Mouse (Mus musculus) embryonic facial prominence, embryonic 15.5 days (tissue): Measurements from ENCODE around the gene Tmod2. TPM values are rescaled to one million over a fixed set of nuclear protein-coding genes. Genes with fewer than 3 reads are reported as not detected.
A peak's percentile ranks its signal among the peaks of the same experiment; 100 is the strongest.

ENCODE experiments used
- ATAC-seq: fragments of 200-750 bp; cut with Nextera tagmentation; 2 replicates; pipeline ENCODE4 v1.8.0; 2017; ENCODE audit warnings: low read depth, moderate TSS enrichment; ENCODE audit not compliant: insufficient number of reproducible peaks, low FRiP score, low TSS enrichment
- H3K27ac ChIP-seq: fragments of 300-500 bp; sonication (generic); replicated peaks from 2 replicates; pipeline ENCODE4 v1.5.1; 2015; ENCODE audit warnings: mild to moderate bottlenecking, inconsistent platforms
- H3K27me3 ChIP-seq: fragments of 300-500 bp; sonication (generic); 2 replicates; pipeline ENCODE4 v1.6.1; 2015; ENCODE audit warnings: inconsistent platforms
- H3K36me3 ChIP-seq: fragments of 300-500 bp; sonication (generic); 2 replicates; pipeline ENCODE4 v1.6.1; 2015; ENCODE audit warnings: mild to moderate bottlenecking, inconsistent platforms
- H3K4me1 ChIP-seq: fragments of 300-500 bp; sonication (generic); 2 replicates; pipeline ENCODE4 v1.6.1; 2015; ENCODE audit warnings: inconsistent platforms
- H3K4me2 ChIP-seq: fragments of 300-500 bp; sonication (generic); replicated peaks from 2 replicates; pipeline ENCODE4 v1.6.1; 2015; ENCODE audit warnings: mild to moderate bottlenecking, inconsistent platforms
- H3K4me3 ChIP-seq: fragments of 300-500 bp; sonication (generic); replicated peaks from 2 replicates; pipeline ENCODE4 v1.5.1; 2015; ENCODE audit warnings: mild to moderate bottlenecking, inconsistent platforms
- H3K9ac ChIP-seq: fragments of 300-500 bp; sonication (generic); 2 replicates; pipeline ENCODE4 v1.6.1; 2015; ENCODE audit warnings: inconsistent platforms
- H3K9me3 ChIP-seq: fragments of 300-500 bp; sonication (generic); replicated peaks from 2 replicates; pipeline ENCODE4 v1.6.1; 2016; ENCODE audit warnings: inconsistent platforms
- WGBS: fragments of 180-500 bp; shearing (Covaris S2); methylation state at CpG from one replicate; pipeline ENCODE4 v1.1.7; 2015; 5-methylcytosine and 5-hydroxymethylcytosine counted together
- polyA plus RNA-seq: library from polyadenylated mRNA; unstranded; fragments of >200 nt; fragmentation: Nextera tagmentation; extraction: Ambion mirVana; gene quantifications from 2 replicates; pipeline ENCODE4 v1.2.1, GENCODE M21; 2015

Tmod2 gene
- polyA plus RNA-seq, 1 experiment from 2014 or later: 23.7 TPM

- WGBS: 86% methylated on average over 6 of the region's 6 CpGs
- Histone ChIP-seq H3K4me2 (no peak overlapping the region), H3K27me3 (no peaks in the 10 kb centered on the region), H3K9ac (no peak overlapping the region), H3K4me1 (no peaks in the 10 kb centered on the region), H3K9me3 (no peaks in the 10 kb centered on the region), H3K36me3 (no peaks in the 10 kb centered on the region), H3K4me3 (no peak overlapping the region), H3K27ac (no peak overlapping the region)
- no peak for ATAC-seq
These were observed 46.2 kb downstream of the Tmod2 start for GRCm38 (mm10) chr9:75564892-75565291.

- H3K27ac ChIP-seq: no peak overlapping the region
- no peak for ATAC-seq
These were observed 47.5 kb downstream of the Tmod2 start for GRCm38 (mm10) chr9:75563622-75564021.

GRCm38 (mm10) chr9:75563176-75563575 lies 47.9 kb downstream of the Tmod2 start:
- Histone ChIP-seq H3K9ac (no peak overlapping the region), H3K4me2 (no peak overlapping the region), H3K4me3 (no peak overlapping the region), H3K36me3 (no peaks in the 10 kb centered on the region), H3K4me1 (no peaks in the 10 kb centered on the region), H3K9me3 (no peaks in the 10 kb centered on the region), H3K27ac (no peak overlapping the region), H3K27me3 (no peaks in the 10 kb centered on the region)
- WGBS: 47% methylated on average over 2 of the region's 2 CpGs
- ATAC-seq: no peak

More at GRCm38 (mm10) chr9:75563622-75564021, 47.5 kb downstream of the Tmod2 start:
- 78% methylated on average over 6 of the region's 6 CpGs for WGBS
- H3K4me1 ChIP-seq: no peaks in the 10 kb centered on the region
- H3K9ac ChIP-seq: no peak overlapping the region
- H3K4me3 ChIP-seq: no peak overlapping the region
- H3K27me3 ChIP-seq: no peaks in the 10 kb centered on the region
- no peaks in the 10 kb centered on the region for H3K9me3 ChIP-seq
- H3K36me3 ChIP-seq: no peaks in the 10 kb centered on the region
- H3K4me2 ChIP-seq: no peak overlapping the region

DNA sequence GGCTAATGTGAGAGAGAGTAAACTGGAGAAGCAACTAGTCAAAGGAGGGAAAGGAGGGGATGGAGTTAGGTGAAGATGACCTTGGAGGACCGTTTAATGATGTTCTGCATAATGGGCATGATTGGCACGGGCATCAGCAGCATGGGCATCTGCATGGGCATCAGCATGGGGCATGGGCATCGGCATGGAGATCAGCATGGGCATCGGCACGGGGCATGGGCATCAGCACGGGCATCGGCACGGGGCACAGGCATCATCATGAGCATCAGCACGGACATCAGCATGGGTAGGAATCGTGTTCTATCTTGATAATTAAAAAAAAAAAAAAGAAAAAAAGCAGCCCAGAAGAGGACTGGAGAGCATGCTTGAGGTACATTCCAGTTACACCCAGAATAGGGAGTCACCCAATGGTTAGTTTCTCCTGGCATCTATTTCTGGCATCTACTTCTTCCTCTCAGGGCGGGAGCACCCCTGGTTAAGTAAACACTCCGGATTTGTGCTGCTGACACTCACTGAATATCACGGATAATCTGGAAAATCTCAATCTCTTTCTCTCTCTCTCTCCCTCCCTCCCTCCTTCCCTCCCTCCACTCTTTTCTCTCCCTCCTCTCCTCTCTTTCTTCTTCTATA lies 50.0 kb downstream of the Tmod2 start:
- WGBS: 75% methylated on average over 13 of the region's 13 CpGs
- H3K9ac ChIP-seq: no peak overlapping the region

GRCm38 (mm10) chr9:75560353-75560752 lies 50.8 kb downstream of the Tmod2 start:
- Histone ChIP-seq H3K9me3 (no peaks in the 10 kb centered on the region), H3K36me3 (no peaks in the 10 kb centered on the region), H3K9ac (no peak overlapping the region), H3K4me2 (no peak overlapping the region), H3K4me3 (no peak overlapping the region), H3K27me3 (no peaks in the 10 kb centered on the region), H3K4me1 (no peaks in the 10 kb centered on the region), H3K27ac (no peak overlapping the region)
- no peak for ATAC-seq

More for the DNA sequence above, 50.0 kb downstream of the Tmod2 start:
- no peaks in the 10 kb centered on the region for H3K4me1 ChIP-seq
- H3K4me2 ChIP-seq: no peak overlapping the region
- no peaks in the 10 kb centered on the region for H3K27me3 ChIP-seq
- no peak for ATAC-seq
- no peak overlapping the region for H3K4me3 ChIP-seq
- H3K9me3 ChIP-seq: no peaks in the 10 kb centered on the region
- H3K27ac ChIP-seq: no peak overlapping the region
- no peaks in the 10 kb centered on the region for H3K36me3 ChIP-seq

- Histone ChIP-seq H3K9ac (peak within 1 kb of the TSS; percentile 81), H3K4me1 (no peaks in the 10 kb centered on the region), H3K27ac (peak within 1 kb of the TSS; percentile 91), H3K36me3 (no peaks in the 10 kb centered on the region), H3K9me3 (no peaks in the 10 kb centered on the region), H3K4me3 (peak within 1 kb of the TSS; percentile 93), H3K4me2 (peak within 1 kb of the TSS; percentile 66), H3K27me3 (no peaks in the 10 kb centered on the region)
- WGBS: 2% methylated on average over 21 of the region's 21 CpGs
- peak; percentile 95 for ATAC-seq
These were observed 51.6 kb downstream of the Tmod2 start, which contains the start of gene Tmod3 for GRCm38 (mm10) chr9:75559512-75560012. TSS of gene Tmod3 (minus strand) at chr9:75559657.

GRCm38 (mm10) chr9:75558812-75559511 lies 52.2 kb downstream of the Tmod2 start:
- Histone ChIP-seq H3K9ac (peak overlapping the region; percentile 81), H3K4me3 (peak overlapping the region; percentile 93), H3K27me3 (no peaks in the 10 kb centered on the region), H3K4me2 (peak overlapping the region; percentile 66), H3K27ac (peak overlapping the region; percentile 91), H3K9me3 (no peaks in the 10 kb centered on the region), H3K36me3 (no peaks in the 10 kb centered on the region), H3K4me1 (no peaks in the 10 kb centered on the region)
- ATAC-seq: peak; percentile 88
- under 1% methylated on average over 47 of the region's 47 CpGs for WGBS

DNA sequence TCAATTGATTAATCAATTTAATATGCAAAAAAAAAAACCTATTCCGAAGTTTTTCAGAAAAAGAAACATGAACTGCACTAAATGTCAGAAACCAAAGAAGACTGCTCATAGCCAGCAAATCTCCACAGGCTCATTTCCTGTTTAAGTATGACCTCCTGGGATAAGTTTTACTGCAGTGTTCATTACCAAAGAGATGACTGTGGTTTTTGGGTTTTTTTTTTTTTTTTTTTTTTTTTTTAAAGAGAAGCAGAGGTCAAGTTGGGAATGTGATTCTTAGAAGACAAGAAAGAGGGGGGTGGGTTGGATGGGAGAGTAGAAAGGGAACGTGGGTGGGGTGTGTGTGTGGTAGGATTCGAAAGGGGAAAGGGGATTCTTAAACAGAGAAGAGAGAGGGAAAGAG lies 52.8 kb downstream of the Tmod2 start:
- Histone ChIP-seq H3K27me3 (no peaks in the 10 kb centered on the region), H3K4me2 (peak overlapping the region; percentile 66), H3K4me3 (peak overlapping the region; percentile 93), H3K9me3 (no peaks in the 10 kb centered on the region), H3K36me3 (no peaks in the 10 kb centered on the region), H3K27ac (peak overlapping the region; percentile 91), H3K9ac (peak overlapping the region; percentile 81; the same call in 1 of the 2 replicates), H3K4me1 (peaks cover 3% of the 10 kb centered on the region; the same call in 1 of the 2 replicates)
- 11% methylated on average over 3 of the region's 3 CpGs for WGBS
- ATAC-seq: no peak

GRCm38 (mm10) chr9:75553719-75554118 lies 57.4 kb downstream of the Tmod2 start:
- no peak for ATAC-seq
- Histone ChIP-seq H3K4me1 (peaks cover 22% of the 10 kb centered on the region), H3K27ac (no peak overlapping the region), H3K9ac (no peak overlapping the region), H3K4me3 (no peak overlapping the region), H3K4me2 (no peak overlapping the region), H3K9me3 (no peaks in the 10 kb centered on the region), H3K36me3 (no peaks in the 10 kb centered on the region), H3K27me3 (no peaks in the 10 kb centered on the region)
- WGBS: 74% methylated on average over 4 of the region's 4 CpGs

- H3K27me3 ChIP-seq: no peaks in the 10 kb centered on the region
- H3K4me3 ChIP-seq: no peak overlapping the region
- H3K4me2 ChIP-seq: no peak overlapping the region
- ATAC-seq: no peak
- H3K9me3 ChIP-seq: no peaks in the 10 kb centered on the region
- no peaks in the 10 kb centered on the region for H3K36me3 ChIP-seq
- peak overlapping the region; percentile 69 for H3K27ac ChIP-seq
- peaks cover 29% of the 10 kb centered on the region for H3K4me1 ChIP-seq
- H3K9ac ChIP-seq: no peak overlapping the region
- 25% methylated on average over 5 of the region's 5 CpGs for WGBS
These were observed 59.8 kb downstream of the Tmod2 start for GRCm38 (mm10) chr9:75551342-75551741.

DNA sequence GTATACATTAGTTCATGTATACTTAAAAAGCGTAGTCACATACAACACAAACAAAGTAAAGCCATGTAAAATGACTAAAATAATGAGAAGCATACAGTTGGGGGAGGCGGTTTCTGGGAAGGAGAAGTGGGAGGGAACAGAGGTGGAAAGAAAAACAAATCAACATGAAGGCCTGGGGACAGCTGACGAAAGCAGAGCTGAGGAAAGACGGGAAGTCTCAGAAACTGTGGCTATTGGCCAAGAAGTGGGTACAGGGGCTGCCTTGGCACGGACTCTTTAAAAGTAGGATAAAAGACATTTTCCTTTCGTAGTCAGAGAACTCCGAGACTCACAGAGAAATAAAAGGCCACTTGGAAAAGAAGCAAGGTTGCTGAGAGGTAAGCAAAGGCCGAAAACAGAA lies 62.1 kb downstream of the Tmod2 start:
- no peak overlapping the region for H3K27ac ChIP-seq
- no peak for ATAC-seq
- peaks cover 29% of the 10 kb centered on the region for H3K4me1 ChIP-seq
- H3K9me3 ChIP-seq: no peaks in the 10 kb centered on the region
- H3K36me3 ChIP-seq: no peaks in the 10 kb centered on the region
- H3K9ac ChIP-seq: no peak overlapping the region
- H3K4me3 ChIP-seq: no peak overlapping the region
- 39% methylated on average over 8 of the region's 8 CpGs for WGBS
- H3K4me2 ChIP-seq: no peak overlapping the region
- H3K27me3 ChIP-seq: no peaks in the 10 kb centered on the region
